Mouse (Mus musculus): ENCODE results near the gene Snrpc. TPM values are rescaled to one million over a fixed set of nuclear protein-coding genes. Genes with fewer than 3 reads are reported as not detected.

Snrpc gene
- polyA plus RNA-seq, 1 experiment from 2014 or later, result 242 TPM

- no peaks in the 10 kb centered on the region for H3K4me1 ChIP-seq (ENCODE audit: control insufficient read depth, insufficient read depth, low read length)
- H3K9me3 ChIP-seq (ENCODE audit: control insufficient read depth, low read length), result no peaks in the 10 kb centered on the region
- no peak overlapping the region for H3K27ac ChIP-seq (ENCODE audit: low read length)
- no peak overlapping the region for H3K9ac ChIP-seq (ENCODE audit: low read depth, low read length)
- H3K4me2 ChIP-seq (ENCODE audit: low read depth, low read length), result no peak overlapping the region
- no peak overlapping the region for H3K4me3 ChIP-seq (ENCODE audit: low read length)
- no peak for ATAC-seq
- H3K27me3 ChIP-seq (replicated peaks; ENCODE audit: control insufficient read depth, insufficient read depth, low read length), result no peaks in the 10 kb centered on the region
- peaks cover 19% of the 10 kb centered on the region for H3K36me3 ChIP-seq (ENCODE audit: control insufficient read depth, insufficient read depth, low read length)
- WGBS, result 90% methylated on average over 8 of the region's 8 CpGs
These were observed 45.2 kb downstream of the Snrpc start for GRCm38 (mm10) chr17:27883129-27883528.

GRCm38 (mm10) chr17:27883994-27884393 lies 46.0 kb downstream of the Snrpc start:
- Histone ChIP-seq H3K4me3 (ENCODE audit: low read length) (no peak overlapping the region), H3K27ac (ENCODE audit: low read length) (no peak overlapping the region), H3K9me3 (ENCODE audit: control insufficient read depth, low read length) (no peaks in the 10 kb centered on the region), H3K4me1 (ENCODE audit: control insufficient read depth, insufficient read depth, low read length) (no peaks in the 10 kb centered on the region), H3K36me3 (ENCODE audit: control insufficient read depth, insufficient read depth, low read length) (peaks cover 19% of the 10 kb centered on the region), H3K9ac (ENCODE audit: low read depth, low read length) (no peak overlapping the region), H3K27me3 (replicated peaks; ENCODE audit: control insufficient read depth, insufficient read depth, low read length) (no peaks in the 10 kb centered on the region), H3K4me2 (ENCODE audit: low read depth, low read length) (no peak overlapping the region)
- WGBS, result 93% methylated on average over 6 of the region's 6 CpGs
- ATAC-seq, result no peak

GRCm38 (mm10) chr17:27886499-27887210 lies 48.7 kb downstream of the Snrpc start:
- no peaks in the 10 kb centered on the region for H3K9me3 ChIP-seq (ENCODE audit: control insufficient read depth, low read length)
- no peak overlapping the region for H3K9ac ChIP-seq (ENCODE audit: low read depth, low read length)
- H3K36me3 ChIP-seq (ENCODE audit: control insufficient read depth, insufficient read depth, low read length), result peaks cover 19% of the 10 kb centered on the region
- no peak overlapping the region for H3K4me2 ChIP-seq (ENCODE audit: low read depth, low read length)
- H3K4me1 ChIP-seq (ENCODE audit: control insufficient read depth, insufficient read depth, low read length), result no peaks in the 10 kb centered on the region
- no peaks in the 10 kb centered on the region for H3K27me3 ChIP-seq (replicated peaks; ENCODE audit: control insufficient read depth, insufficient read depth, low read length)
- WGBS, result 81% methylated on average over 19 of the region's 19 CpGs
- no peak for ATAC-seq
- no peak overlapping the region for H3K27ac ChIP-seq (ENCODE audit: low read length)
- H3K4me3 ChIP-seq (ENCODE audit: low read length), result no peak overlapping the region

Other genes with a start within 250 kb of the Snrpc start
- gene Nudt3, start 214.7 kb upstream of the Snrpc start, polyA plus RNA-seq (2015; fragmentation: Nextera tagmentation; extraction: Ambion mirVana), result 56.6 and 57.4 TPM in 2 replicates
- gene RPS10-NUDT3, start 202.9 kb upstream of the Snrpc start, polyA plus RNA-seq (2015; fragmentation: Nextera tagmentation; extraction: Ambion mirVana), result not detected in 2 replicates
- gene Rps10, start 201.5 kb upstream of the Snrpc start, polyA plus RNA-seq (2015; fragmentation: Nextera tagmentation; extraction: Ambion mirVana), result 853 and 934 TPM in 2 replicates
- 2.1 and 2.7 TPM in 2 replicates for gene Pacsin1, start 182.6 kb upstream of the Snrpc start, polyA plus RNA-seq (2015; fragmentation: Nextera tagmentation; extraction: Ambion mirVana)
- 20.0 and 21.9 TPM in 2 replicates for gene Spdef, start 109.2 kb upstream of the Snrpc start, polyA plus RNA-seq (2015; fragmentation: Nextera tagmentation; extraction: Ambion mirVana)
- 14.7 and 20.8 TPM in 2 replicates for gene D17Wsu92e, start 17.5 kb upstream of the Snrpc start, polyA plus RNA-seq (2015; fragmentation: Nextera tagmentation; extraction: Ambion mirVana)
- gene Uhrf1bp1, start 18.3 kb downstream of the Snrpc start, polyA plus RNA-seq (2015; fragmentation: Nextera tagmentation; extraction: Ambion mirVana), result 2.3 and 2.9 TPM in 2 replicates
- 10.0 and 11.4 TPM in 2 replicates for gene Anks1, start 71.2 kb downstream of the Snrpc start, polyA plus RNA-seq (2015; fragmentation: Nextera tagmentation; extraction: Ambion mirVana)
- gene Taf11, start 71.7 kb downstream of the Snrpc start, polyA plus RNA-seq (2015; fragmentation: Nextera tagmentation; extraction: Ambion mirVana), result 41.5 and 51.6 TPM in 2 replicates
- gene Tcp11, start 242.5 kb downstream of the Snrpc start, polyA plus RNA-seq (2015; fragmentation: Nextera tagmentation; extraction: Ambion mirVana), result 1.6 TPM in 2 replicates